Mouse (Mus musculus) cerebellum, postnatal 14 days (tissue): ENCODE results near the gene Samhd1.

Source experiments
- DNase-seq, 2 experiments: peaks; one replicate each; pipeline ENCODE4 v3.0.0; 2021; ENCODE audit warnings: mixed read lengths in 2 of 2

Samhd1 gene

DNA sequence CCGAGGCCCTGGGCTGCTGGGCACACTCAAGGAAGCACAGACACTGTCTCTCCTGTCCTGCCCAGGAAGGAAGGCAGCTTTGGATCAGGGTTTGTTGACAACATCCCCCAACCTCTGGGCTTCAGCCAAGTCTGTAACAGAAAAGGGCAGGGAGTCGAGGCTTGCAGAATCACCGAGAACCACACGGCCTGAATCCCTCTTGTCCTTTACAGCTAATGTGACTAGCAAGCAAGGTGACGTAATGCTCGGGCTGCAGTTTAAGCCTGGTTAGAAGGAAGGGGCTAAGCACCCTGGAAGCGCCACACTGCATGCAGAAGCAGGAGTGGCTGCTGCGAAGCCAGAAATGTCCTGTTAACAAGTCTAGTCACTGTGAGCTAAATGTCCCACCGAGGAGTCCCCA, 64.7 kb downstream of the Samhd1 start:
- DNase-seq, result peak; percentile 73 to 78

DNA sequence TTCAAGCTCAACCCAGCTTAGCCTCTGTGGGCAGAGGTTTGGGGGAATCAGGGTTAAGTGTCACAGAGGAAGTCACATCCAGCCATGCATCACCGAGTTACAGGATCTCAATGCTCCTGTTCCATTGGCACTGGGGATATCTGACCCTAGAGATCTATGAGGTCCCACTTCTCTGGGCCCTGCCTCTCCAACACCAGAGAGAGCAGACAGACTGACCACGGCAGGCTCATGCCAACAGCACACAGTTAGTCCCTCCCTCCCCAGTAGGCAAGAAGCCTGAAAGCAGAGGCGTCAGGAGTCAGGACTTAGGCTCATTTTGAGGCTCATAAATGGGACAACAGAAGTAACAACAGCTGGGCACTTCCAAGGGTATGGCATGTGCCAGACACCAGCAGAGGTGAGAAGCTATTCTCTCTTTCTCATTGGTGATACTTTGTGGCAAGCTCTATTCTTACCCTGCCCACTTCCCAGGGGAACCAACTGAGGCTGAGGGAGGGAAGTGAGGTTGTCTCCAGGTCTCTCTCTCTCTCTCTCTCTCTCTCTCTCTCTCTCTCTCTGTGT, 65.2 kb downstream of the Samhd1 start:
- DNase-seq, result no peak

DNA sequence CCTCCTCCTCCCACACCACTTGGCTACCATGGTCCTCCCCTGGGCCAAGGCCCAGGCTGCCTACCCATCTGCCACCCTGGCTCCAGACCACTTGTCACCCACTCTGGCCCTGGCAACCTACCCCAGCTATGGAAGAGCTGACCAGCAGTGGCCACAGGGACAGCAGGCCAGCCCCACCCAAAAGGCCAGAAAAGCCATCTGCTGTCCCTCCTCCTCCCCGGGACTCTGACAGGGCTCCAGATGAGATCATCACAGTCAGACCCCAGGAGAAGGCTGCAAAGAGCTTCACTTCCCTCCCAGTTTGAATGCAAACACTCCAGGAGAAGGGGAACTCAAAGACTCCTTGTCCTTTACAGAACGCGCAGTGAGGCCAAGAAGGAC, 65.7 kb downstream of the Samhd1 start:
- DNase-seq, result peak; percentile 95

DNA sequence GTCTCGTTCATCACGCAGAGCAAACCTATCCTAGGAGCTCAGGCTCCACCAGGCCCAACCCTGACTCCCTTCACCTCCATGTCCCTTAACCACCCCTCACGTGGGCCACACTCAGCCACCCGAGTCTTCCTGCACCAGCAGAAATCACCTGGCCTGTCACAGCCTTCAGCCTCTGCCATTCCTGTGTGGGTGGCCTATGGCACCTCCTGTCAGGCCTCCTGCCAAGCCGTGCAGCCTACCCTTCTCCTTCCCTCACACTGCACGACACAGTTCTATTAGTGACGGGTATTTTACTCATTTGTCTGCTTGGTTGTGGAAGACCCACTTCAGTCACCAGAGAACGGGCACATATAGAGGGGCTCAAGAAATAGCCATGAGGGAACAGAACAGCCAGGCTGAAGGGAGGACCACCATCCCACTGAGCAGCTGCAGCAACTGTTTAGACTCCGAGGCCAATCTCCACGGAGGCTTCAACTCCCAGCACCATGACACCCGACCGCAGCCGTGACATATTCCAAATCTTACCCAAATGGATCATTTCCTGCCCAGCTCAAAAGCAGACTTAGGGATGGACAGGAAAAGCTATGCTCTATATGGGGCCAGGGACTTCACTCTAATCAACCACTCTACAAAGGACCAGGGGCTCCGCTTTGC, 66.2 kb downstream of the Samhd1 start:
- DNase-seq, result peak; percentile 74

DNA sequence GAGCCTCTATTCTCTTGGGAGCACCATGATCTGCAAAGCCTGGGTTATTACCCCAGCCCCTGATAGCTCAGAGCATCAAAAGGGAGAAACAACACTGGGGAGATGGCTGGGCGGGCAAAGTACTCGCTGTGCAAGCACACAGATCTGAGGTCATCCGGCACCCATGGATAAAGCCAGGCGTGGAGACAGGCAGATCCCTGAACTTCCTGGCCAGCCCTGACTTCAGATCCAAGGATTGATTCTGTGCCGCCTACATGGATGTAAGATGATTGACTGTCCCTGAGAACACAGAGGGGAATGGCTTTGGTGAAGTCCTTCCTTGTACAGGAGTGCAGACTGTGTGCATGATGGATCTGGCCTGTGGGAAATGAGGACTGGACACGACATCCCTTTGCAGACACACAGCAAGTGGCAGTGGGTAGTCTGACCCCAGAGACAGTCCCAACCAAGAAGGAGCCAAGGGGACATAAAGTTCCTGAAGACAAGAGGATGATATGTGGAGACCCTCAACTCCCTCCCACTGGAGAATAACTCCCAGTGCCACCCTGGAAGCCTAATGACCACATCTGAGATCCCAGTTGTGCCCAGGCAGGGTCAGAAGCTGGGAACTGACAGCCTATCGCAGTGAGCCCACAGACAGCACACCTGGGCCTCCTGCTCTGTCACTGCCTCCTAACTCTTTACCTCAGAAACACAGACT, 68.2 kb downstream of the Samhd1 start:
- DNase-seq, result no peak

DNA sequence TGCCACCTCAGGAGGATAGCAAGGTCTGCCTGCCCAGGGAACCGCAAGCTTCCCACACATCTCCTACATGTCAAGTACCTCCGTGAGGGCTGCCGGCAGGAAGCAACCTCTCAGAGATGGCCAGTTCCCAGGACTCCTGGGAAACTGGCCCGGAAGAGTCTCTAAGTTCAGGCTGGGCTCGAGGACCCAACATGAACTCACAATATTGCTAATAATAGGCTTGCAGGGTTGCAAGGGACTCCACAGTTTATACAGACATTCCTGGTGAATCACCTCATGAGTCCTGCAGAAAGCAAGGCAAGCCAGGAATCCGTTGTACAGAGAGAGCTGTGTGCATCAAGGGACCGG, 69.2 kb downstream of the Samhd1 start:
- peak in 1 of 2 experiments; percentile 25 for DNase-seq

DNA sequence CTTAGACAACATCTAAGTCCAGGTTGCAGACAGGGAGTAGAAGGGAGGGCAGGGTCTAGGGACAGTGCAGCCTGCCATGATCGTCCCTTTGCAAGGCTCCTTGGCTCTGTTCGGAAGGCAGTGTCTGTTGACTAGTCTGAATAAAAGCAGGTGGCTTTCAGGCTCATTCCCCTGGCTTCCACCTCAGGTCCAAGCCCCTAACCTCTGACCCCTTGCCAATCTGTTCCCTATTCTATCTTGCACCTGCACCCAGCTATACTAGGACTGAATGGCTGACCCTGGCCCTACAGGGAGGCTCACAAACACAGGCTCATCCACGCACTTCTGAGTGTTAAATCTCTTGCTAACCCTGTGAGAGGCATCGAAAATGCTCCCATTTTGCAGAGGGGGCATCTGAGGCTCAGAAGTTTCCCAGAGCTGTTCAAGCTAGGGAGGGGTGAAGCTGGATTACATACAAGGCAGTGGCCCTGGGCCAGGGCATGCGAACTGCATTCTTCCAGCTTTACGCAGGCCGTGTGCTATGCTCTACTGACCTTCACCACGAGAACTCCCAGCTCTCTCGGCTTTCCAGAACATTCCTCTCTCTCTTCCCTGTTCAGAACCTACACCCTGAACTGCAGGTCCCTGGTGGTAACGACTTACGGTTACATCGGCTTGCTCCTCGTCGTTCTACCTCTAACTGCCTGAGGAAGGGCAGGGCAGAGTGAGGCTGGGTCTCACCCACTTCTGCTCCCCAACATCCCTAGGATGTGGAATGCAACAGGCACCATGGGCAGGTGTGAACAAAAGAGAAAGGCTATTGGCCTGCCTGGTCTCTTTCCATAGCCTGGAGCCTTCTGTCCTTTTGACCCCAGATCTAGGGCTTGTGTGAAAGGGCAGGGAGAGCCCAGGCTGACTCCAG, 69.8 kb downstream of the Samhd1 start:
- peak; percentile 37 to 38 for DNase-seq

DNA sequence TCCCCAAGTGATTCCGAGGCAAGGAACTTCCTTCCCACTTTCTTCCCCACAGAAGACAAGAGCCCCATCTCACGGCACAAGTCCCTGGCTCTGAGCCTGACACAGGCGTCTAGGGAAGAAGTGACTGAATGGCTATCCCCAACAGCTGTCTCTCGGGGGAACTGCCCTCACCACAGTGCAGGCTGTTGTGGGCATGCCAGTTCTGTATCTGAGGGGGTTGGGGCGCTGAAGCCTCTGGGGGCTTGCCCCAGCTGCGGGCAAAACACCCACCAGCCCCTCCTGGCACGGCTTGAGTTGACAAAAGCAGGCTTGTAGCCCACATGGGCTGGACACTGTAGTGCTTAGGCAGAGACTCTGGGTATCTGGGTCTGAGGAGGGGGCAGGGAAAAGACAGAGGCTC, 70.9 kb downstream of the Samhd1 start:
- peak; percentile 49 for DNase-seq

DNA sequence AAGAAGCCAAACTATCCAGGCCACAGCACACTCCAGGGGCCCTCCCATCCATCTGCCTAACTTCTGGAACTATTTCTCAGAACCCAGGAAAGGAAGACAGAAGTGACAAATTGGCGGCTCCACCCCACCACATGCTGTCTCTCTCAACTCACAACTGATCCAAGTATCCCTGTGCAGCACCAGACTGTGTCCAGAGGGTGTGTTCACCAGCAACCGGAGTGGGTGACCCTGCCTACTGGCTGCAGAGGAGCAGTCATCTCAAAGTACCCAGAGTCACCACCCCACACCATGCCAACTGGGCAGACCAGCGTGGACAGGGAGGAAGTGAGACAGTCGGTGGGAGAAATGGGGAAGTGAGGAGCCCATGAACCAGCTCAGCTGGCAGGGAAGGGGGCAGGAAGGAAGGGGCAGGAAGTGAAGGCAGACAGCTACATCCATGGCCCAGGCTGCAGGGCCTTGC, 71.8 kb downstream of the Samhd1 start:
- peak; percentile 52 to 53 for DNase-seq

DNA sequence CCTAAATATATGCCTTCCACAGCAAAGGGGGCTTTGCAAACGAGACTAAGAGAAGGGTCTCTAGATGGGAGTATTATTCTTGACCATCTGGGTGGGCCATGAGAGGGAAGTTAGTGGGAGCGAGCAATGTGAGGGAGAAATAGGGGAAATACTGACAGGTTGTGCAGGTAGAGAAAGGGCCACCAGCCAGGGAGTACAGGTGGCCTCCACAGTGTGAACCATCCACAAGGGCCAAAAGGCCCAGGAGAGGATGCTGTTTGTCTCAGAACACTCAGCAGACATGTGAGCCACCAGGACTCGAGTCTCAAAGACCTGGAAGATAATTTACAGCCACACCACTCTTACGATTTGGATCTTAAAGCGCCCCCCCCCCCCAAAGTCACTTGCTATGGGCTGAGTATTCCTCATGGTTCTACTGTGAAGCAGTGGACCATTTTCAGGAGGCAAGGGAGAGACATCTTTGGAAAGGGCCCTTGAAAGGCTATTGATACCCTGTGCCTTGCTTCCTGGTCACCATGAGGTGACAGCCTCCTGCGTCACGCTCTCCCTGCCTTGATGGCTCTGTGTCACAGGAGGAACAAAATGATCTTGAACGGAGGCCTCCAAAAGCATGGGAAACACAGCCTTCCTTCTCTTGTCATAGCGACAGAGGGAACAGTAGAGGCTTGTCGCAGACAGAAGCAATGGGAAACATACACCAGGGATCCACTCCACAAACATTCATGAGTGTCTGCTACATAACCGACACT, 74.3 kb downstream of the Samhd1 start:
- DNase-seq, result peak; percentile 69 to 80

DNA sequence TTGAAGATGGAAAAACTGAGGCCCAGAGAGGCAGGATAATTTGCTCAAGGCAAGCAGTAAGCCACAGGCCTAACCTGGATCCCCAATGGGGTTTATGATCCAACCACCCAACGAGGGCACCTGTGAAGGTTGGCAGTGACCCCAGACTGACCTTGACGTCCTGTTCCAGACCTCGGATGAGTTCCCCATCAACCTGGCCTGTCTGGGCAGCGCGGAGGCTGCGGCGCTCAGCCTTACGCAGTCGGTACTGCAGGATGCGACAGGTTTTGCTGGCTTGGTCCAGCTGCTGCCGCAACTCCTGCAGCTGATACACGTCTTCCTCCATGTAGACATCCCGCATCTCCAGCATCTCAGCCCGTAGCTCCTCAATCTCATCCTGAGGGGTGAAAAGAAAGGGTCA, 75.0 kb downstream of the Samhd1 start:
- DNase-seq, result peak; percentile 58 to 62

DNA sequence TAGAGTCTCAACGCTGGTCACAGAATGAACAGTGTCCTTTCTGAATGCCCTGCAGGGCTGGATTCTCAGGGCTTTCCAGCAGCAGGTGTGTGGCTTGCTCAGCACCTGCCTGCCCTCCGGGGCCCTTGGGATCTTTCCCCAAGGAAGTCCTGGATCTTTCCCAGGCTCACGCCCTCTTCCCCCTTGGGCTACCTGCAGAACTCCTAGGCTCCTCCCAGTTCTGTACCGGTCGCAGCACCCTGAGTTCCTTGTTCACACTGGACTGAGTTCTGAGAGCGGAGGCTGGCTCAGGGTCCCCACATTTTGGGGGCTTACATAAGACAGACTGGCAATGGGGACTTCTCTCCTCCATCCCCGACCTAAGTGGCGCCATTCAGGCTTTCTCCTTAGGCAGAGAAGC, 75.9 kb downstream of the Samhd1 start:
- DNase-seq, result peak in 1 of 2 experiments; percentile 45

DNA sequence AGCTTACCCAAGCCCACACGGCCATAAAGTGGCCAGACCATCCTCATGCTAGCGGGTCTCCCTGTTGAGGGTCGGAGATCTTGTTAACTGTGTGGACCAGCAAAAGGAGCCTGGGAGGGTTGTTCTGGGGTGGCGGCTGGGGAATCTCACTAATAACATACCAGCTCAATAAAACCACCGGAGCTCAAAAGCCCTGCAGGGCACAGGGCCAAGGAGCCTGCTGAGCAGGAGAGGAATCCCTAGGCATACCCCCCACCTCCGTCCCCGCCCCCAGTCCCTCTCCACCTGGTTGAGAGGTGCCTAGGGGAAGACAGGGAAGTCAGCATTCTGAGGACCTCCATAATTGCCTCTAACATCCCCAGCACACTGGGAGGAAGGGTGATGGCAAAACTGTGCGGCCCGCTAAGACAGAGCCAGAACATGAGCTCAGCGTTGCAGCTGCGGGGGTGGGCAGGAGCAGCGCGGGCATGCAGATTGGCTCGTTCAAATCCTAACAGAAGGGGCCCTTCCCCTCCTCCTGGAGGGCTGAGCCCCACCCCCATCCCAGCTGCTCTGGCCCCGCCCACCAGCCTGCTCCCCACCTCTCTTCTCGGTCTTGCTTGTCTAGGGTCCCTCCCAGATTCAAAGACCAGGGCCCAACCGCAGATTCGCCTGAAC, 76.6 kb downstream of the Samhd1 start:
- DNase-seq, result peak; percentile 80 to 88

DNA sequence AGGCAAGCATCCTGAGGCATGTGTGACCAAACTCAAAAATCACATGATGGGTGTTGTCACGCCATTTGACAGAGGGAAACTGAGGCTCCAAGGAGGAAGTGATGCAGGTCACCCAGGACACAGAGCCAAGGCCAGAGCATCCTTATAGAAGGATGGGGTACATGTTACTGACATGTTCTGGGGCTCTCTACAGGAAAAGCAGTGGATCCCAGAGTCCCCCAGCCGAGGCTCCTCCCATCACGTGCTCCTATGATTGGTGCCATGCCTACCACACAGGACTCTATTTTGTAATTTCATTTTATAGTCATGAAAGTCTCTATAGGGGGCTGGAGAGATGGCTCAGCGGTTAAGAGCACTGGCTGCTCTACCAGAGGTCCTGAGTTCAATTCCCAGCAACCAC, 77.3 kb downstream of the Samhd1 start:
- no peak for DNase-seq

DNA sequence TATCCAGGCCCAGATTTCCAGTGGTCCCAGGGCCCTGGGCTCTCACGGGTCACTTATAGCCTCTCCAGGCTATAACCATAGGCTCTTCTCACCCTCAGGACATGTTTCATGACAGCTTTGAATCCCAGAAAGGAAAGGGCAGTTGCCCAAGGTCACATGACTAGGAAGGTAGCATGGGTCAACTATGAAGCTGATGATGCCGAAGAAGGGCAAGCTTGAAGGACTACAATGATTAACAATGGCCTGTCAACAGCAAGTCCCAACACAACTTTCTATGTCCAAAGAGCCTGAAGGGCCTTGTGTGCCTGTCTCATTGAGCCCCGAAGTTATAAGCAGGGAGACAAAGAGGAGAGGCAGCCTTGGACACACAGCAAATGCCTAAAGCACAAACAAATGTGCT, 77.9 kb downstream of the Samhd1 start:
- DNase-seq, result no peak

DNA sequence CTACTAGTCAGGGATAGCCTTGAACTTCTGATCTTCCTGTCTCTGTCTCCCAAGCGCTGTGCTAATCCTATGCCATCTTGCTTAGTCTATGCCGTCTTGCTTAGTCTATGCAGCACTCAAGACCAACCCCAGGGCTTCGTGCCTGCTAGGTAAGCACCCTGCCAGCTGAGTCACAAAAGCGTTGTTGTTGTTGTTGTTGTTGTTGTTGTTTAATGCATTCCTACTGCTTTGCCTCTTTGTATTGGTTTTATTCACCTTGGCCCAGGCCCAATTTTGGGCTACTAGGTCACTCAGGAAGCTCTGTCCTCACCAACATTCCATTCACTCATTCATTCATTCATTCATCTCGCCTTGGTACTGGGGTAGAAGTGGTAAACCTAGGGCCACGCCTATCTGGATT, 79.3 kb downstream of the Samhd1 start:
- no peak for DNase-seq

DNA sequence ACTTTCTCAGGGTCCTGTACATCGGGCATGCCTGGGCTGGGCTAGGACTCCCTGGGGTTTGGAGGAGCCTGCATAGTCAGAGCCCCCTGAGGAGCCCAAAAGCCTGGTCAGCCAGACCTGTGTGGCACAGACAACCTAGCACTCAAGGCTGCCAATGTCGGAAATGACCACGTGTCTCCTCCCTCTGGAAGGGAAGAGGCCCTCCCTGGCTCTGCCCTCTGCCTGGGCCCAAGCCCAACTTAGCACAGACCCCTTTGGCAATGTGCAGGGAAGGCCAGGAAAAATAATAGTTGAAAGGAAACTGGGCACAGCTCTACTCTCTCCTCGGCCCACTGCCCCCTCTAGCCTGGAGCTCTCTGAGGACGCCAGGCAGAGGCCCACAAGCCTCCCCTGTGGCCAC, 80.2 kb downstream of the Samhd1 start:
- DNase-seq, result peak; percentile 79 to 83

DNA sequence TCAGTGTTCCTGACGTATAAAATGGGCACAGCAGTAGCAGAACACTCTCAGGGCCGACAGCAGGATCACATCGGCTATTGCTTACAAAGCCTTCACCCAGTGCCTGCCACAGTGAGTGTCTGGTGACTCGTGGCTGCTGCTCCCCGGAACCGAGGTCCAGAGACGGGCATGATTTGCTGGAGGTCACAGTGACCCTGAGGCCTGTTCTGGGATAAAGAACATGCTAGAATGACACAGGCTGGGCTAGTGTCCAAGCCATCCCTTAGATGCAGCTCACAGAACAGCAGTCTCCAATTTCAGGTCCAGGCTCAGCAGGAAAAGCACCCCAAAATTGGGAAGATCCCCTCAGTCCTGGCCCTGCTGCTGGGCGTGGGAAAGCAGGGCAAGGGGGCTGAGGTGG, 80.8 kb downstream of the Samhd1 start:
- DNase-seq, result peak; percentile 51 to 56

DNA sequence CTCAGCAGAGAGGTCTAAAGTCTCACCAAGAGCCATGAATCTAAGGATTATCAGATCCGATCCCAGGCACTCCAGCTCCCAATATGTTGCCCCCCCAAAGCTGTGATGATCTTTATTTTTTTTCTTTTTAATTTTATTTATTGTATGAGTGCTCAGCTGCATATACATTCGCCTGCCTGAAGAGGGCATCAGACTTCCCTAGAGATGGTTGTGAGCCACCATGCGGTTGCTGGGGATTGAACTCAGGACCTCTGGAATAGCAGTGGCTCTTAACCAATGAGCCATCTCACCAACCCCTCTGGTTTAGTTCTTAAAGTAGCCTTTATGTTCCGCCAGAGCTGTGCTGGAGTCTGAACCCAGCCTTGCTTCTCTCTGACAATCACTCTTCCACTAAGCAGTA, 81.3 kb downstream of the Samhd1 start:
- DNase-seq, result no peak

DNA sequence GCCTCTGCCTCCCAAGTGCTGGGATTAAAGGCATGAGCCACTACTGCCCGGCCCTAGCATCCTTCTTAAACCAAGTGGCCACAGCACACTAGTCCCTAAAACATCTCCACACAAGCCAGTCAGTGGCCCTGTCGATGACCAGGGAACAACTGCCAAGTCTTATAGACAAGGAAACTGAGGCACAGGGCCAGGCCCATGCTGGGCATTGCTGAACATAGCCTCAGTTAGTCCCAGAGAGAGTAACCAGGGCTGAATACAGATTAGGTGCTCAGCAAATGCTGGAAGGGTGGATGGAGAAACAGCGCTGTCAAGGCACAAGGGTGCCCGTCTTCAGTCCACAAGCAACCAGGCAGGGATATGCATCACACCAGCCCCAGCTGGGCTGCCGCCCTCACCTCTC, 81.9 kb downstream of the Samhd1 start:
- no peak for DNase-seq

DNA sequence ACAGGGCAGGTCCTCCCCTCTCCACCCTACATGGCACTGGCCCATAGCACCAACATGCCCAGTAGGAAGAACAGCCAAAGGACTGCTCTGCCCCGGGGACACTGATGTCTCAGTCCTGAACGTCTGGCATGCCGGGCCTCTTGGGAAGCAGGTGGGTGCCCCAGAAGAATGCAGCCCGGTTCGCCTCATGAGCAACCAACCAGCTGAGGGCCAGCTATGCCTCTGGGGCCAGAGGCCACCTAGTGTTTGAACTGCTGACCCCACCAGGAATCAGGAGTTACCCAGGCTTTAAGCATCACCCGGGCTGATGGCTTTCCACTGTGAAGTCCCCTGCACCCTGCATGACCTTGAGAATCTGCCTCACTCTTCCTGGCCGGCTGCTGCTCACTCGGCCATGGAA, 82.6 kb downstream of the Samhd1 start:
- no peak for DNase-seq

DNA sequence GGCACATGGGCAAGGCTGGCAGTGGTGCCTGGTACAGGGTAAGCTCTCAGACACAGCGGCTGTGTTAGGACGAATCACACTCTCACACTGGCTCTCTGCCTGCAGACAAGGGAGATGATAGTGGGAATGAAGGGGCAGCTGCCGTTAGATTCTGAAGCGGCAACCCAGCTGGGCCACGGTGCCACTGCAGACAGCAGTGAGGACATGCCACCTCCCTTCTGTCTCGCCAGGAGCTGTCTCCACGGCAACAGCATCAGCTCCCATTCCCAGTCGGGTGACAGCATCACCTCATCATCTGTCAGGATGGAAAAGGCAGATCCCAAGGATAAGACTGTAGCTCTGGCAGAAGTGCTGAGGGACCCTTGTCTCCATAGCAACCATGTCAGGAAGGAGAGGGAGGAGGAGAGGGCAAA, 85.2 kb downstream of the Samhd1 start:
- DNase-seq, result peak; percentile 65 to 79
